Mouse (Mus musculus) hindlimb bud, embryonic 11.5 days (tissue): Measurements from ENCODE around the gene Plekhm3.
A peak's percentile ranks its signal among the peaks of the same experiment; 100 is the strongest.

ENCODE experiments used
- DNase-seq: peaks from one replicate; pipeline ENCODE4 v3.0.0-alpha.2; 2012; ENCODE audit warnings: low read depth, low spot score; ENCODE audit errors: extremely low spot score

Plekhm3 gene

GRCm38 (mm10) chr1:64878795-64879240 is 77.8 kb downstream of the Plekhm3 start:
- peak; percentile 69 for DNase-seq

GRCm38 (mm10) chr1:64876276-64876675 is 80.3 kb downstream of the Plekhm3 start:
- DNase-seq = no peak

- DNase-seq = no peak
These were observed 80.9 kb downstream of the Plekhm3 start for GRCm38 (mm10) chr1:64875712-64876111.

- no peak for DNase-seq
These were observed 81.5 kb downstream of the Plekhm3 start for GRCm38 (mm10) chr1:64875156-64875555.

GRCm38 (mm10) chr1:64871956-64872355 is 84.7 kb downstream of the Plekhm3 start:
- no peak for DNase-seq

GRCm38 (mm10) chr1:64867684-64868083 is 88.9 kb downstream of the Plekhm3 start:
- no peak for DNase-seq

- no peak for DNase-seq
These were observed 90.5 kb downstream of the Plekhm3 start for GRCm38 (mm10) chr1:64866140-64866539.

GRCm38 (mm10) chr1:64860235-64860920 is 96.2 kb downstream of the Plekhm3 start:
- no peak for DNase-seq

GRCm38 (mm10) chr1:64859826-64860225 is 96.8 kb downstream of the Plekhm3 start:
- DNase-seq = no peak

GRCm38 (mm10) chr1:64854835-64855234 is 101.8 kb downstream of the Plekhm3 start:
- DNase-seq = no peak

- no peak for DNase-seq
These were observed 102.6 kb downstream of the Plekhm3 start for GRCm38 (mm10) chr1:64853738-64854730.

GRCm38 (mm10) chr1:64853244-64853643 is 103.4 kb downstream of the Plekhm3 start:
- no peak for DNase-seq

GRCm38 (mm10) chr1:64852272-64852671 is 104.4 kb downstream of the Plekhm3 start:
- no peak for DNase-seq

GRCm38 (mm10) chr1:64850345-64850744 is 106.3 kb downstream of the Plekhm3 start:
- no peak for DNase-seq

GRCm38 (mm10) chr1:64848996-64849395 is 107.6 kb downstream of the Plekhm3 start:
- DNase-seq = no peak

GRCm38 (mm10) chr1:64848081-64848480 is 108.5 kb downstream of the Plekhm3 start:
- no peak for DNase-seq

- no peak for DNase-seq
These were observed 109.1 kb downstream of the Plekhm3 start for GRCm38 (mm10) chr1:64847565-64847964.

GRCm38 (mm10) chr1:64844978-64845377 is 111.6 kb downstream of the Plekhm3 start:
- DNase-seq = no peak

- no peak for DNase-seq
These were observed 112.6 kb downstream of the Plekhm3 start for GRCm38 (mm10) chr1:64843900-64844616.

GRCm38 (mm10) chr1:64840930-64841329 is 115.7 kb downstream of the Plekhm3 start:
- no peak for DNase-seq

GRCm38 (mm10) chr1:64836584-64836983 is 120.0 kb downstream of the Plekhm3 start:
- DNase-seq = no peak
